Mouse (Mus musculus): ENCODE measurements around the gene Bbs12. TPM values are rescaled to one million over a fixed set of nuclear protein-coding genes. Genes with fewer than 3 reads are reported as not detected.
A peak's percentile ranks its signal among the peaks of the same experiment; 100 is the strongest.

Bbs12 gene
- 1 to 10 TPM; 5.1 to 5.5 TPM for total RNA-seq (2021)
- long read RNA-seq, experiment 1, partial matches to known transcripts: 0 of 9 reads
- long read RNA-seq, experiment 1, other reads (novel, unspliced or antisense): 5 of 9 reads
- long read RNA-seq, experiment 2, partial matches to known transcripts: 0 of 2 reads
- long read RNA-seq, experiment 2, other reads (novel, unspliced or antisense): 0 of 2 reads

- DNase-seq: peak; percentile 95 to 97
Observed at GRCm38 (mm10) chr3:37312370-37312941, at the start of gene Bbs12, which contains the start of gene Cetn4. Gene Bbs12, plus strand, starts transcription at chr3:37312554. Gene Cetn4, minus strand, starts transcription at chr3:37312708.

- DNase-seq: no peak
Observed at GRCm38 (mm10) chr3:37268338-37268737, 44.0 kb upstream of the Bbs12 start.

- no peak for DNase-seq
Observed at GRCm38 (mm10) chr3:37269926-37270325, 42.4 kb upstream of the Bbs12 start.

- peak; percentile 49 to 66 for DNase-seq
Observed at GRCm38 (mm10) chr3:37271209-37271608, 41.1 kb upstream of the Bbs12 start.

GRCm38 (mm10) chr3:37273092-37273491 is 39.3 kb upstream of the Bbs12 start:
- no peak for DNase-seq

GRCm38 (mm10) chr3:37274661-37275060 is 37.7 kb upstream of the Bbs12 start:
- DNase-seq: no peak

- DNase-seq: no peak
Observed at GRCm38 (mm10) chr3:37280221-37280620, 32.1 kb upstream of the Bbs12 start.

GRCm38 (mm10) chr3:37280871-37281270 is 31.5 kb upstream of the Bbs12 start:
- no peak for DNase-seq

GRCm38 (mm10) chr3:37282299-37282922 is 29.9 kb upstream of the Bbs12 start:
- no peak for DNase-seq

- no peak for DNase-seq
Observed at GRCm38 (mm10) chr3:37283234-37283633, 29.1 kb upstream of the Bbs12 start.

- no peak for DNase-seq
Observed at GRCm38 (mm10) chr3:37289237-37289636, 23.1 kb upstream of the Bbs12 start.

GRCm38 (mm10) chr3:37290881-37291541 is 21.3 kb upstream of the Bbs12 start:
- no peak for DNase-seq

- no peak for DNase-seq
Observed at GRCm38 (mm10) chr3:37291929-37292328, 20.4 kb upstream of the Bbs12 start.

- DNase-seq: no peak
Observed at GRCm38 (mm10) chr3:37292654-37293053, 19.7 kb upstream of the Bbs12 start.

- DNase-seq: no peak
Observed at GRCm38 (mm10) chr3:37299470-37299869, 12.9 kb upstream of the Bbs12 start.

GRCm38 (mm10) chr3:37302685-37303084 is 9.7 kb upstream of the Bbs12 start:
- peak; percentile 42 to 55 for DNase-seq

GRCm38 (mm10) chr3:37303392-37304139 is 8.8 kb upstream of the Bbs12 start:
- no peak for DNase-seq

- DNase-seq: no peak
Observed at GRCm38 (mm10) chr3:37311897-37312369, 421 bp upstream of the Bbs12 start.

- DNase-seq: peak; percentile 29 to 38
Observed at GRCm38 (mm10) chr3:37313371-37313770, 1.0 kb downstream of the Bbs12 start.

GRCm38 (mm10) chr3:37316233-37316632 is 3.9 kb downstream of the Bbs12 start:
- DNase-seq: no peak

GRCm38 (mm10) chr3:37324310-37324709 is 12.0 kb downstream of the Bbs12 start:
- no peak for DNase-seq

All from adrenal gland, postnatal 36 days (tissue).